Mouse (Mus musculus): ENCODE data around the gene Ntmt1. TPM values are rescaled to one million over a fixed set of nuclear protein-coding genes. Genes with fewer than 3 reads are reported as not detected.

Ntmt1 gene
- polyA plus RNA-seq, 1 experiment = 16.6 TPM

GRCm38 (mm10) chr2:30842615-30843014 is 35.0 kb downstream of the Ntmt1 start:
- no peak overlapping the region for H3K4me3 ChIP-seq (ENCODE audit: extremely low read depth, insufficient read depth, insufficient read length)
- no peak for DNase-seq (ENCODE audit: low read depth in 1 of 2, low spot score in 2 of 2)
- no peaks in the 10 kb centered on the region for H3K4me1 ChIP-seq (ENCODE audit: control insufficient read depth, insufficient read depth, insufficient read length)
- H3K27me3 ChIP-seq (ENCODE audit: control insufficient read depth, insufficient read depth, low read length) = peaks cover 14% of the 10 kb centered on the region
- TF ChIP-seq CTCF (IDR thresholded peaks at IDR 0.05; ENCODE audit: extremely low read depth, insufficient read depth, insufficient read length, insufficient replicate concordance) (no peak), POLR2A (IDR thresholded peaks at IDR 0.05; ENCODE audit: low read depth, low read length) (no peak)
- no peak overlapping the region for H3K27ac ChIP-seq (ENCODE audit: insufficient read depth, low read length)
- WGBS = 52% methylated on average over 10 of the region's 10 CpGs
- H3K36me3 ChIP-seq (ENCODE audit: control insufficient read depth, insufficient read depth, low read length) = no peaks in the 10 kb centered on the region

GRCm38 (mm10) chr2:30845152-30846070 is 37.8 kb downstream of the Ntmt1 start:
- WGBS = 5% methylated on average over 80 of the region's 80 CpGs
- H3K4me3 ChIP-seq (ENCODE audit: extremely low read depth, insufficient read depth, insufficient read length) = peak overlapping the region; percentile 26; the same call in 1 of the 2 replicates
- no peaks in the 10 kb centered on the region for H3K4me1 ChIP-seq (ENCODE audit: control insufficient read depth, insufficient read depth, insufficient read length)
- no peaks in the 10 kb centered on the region for H3K36me3 ChIP-seq (ENCODE audit: control insufficient read depth, insufficient read depth, low read length)
- H3K27me3 ChIP-seq (ENCODE audit: control insufficient read depth, insufficient read depth, low read length) = peaks cover 14% of the 10 kb centered on the region
- no peak for TF ChIP-seq POLR2A (IDR thresholded peaks at IDR 0.05; ENCODE audit: low read depth, low read length)
- TF ChIP-seq CTCF (IDR thresholded peaks at IDR 0.05; ENCODE audit: extremely low read depth, insufficient read depth, insufficient read length, insufficient replicate concordance) = no peak
- no peak overlapping the region; the same call in 1 of the 2 replicates for H3K27ac ChIP-seq (ENCODE audit: insufficient read depth, low read length)
- DNase-seq (ENCODE audit: low read depth in 1 of 2, low spot score in 2 of 2) = no peak

- no peak overlapping the region for H3K27ac ChIP-seq (ENCODE audit: insufficient read depth, low read length)
- no peaks in the 10 kb centered on the region for H3K36me3 ChIP-seq (ENCODE audit: control insufficient read depth, insufficient read depth, low read length)
- 89% methylated on average over 8 of the region's 8 CpGs for whole genome bisulfite sequencing
- peaks cover 14% of the 10 kb centered on the region for H3K27me3 ChIP-seq (ENCODE audit: control insufficient read depth, insufficient read depth, low read length)
- H3K4me3 ChIP-seq (ENCODE audit: extremely low read depth, insufficient read depth, insufficient read length) = no peak overlapping the region
- H3K4me1 ChIP-seq (ENCODE audit: control insufficient read depth, insufficient read depth, insufficient read length) = no peaks in the 10 kb centered on the region
- TF ChIP-seq POLR2A (IDR thresholded peaks at IDR 0.05; ENCODE audit: low read depth, low read length) = no peak
- TF ChIP-seq CTCF (IDR thresholded peaks at IDR 0.05; ENCODE audit: extremely low read depth, insufficient read depth, insufficient read length, insufficient replicate concordance) = no peak
- no peak for DNase-seq (ENCODE audit: low read depth in 1 of 2, low spot score in 2 of 2)
Measured at GRCm38 (mm10) chr2:30846236-30846635, 38.6 kb downstream of the Ntmt1 start.

GRCm38 (mm10) chr2:30846723-30847122 is 39.1 kb downstream of the Ntmt1 start:
- peaks cover 14% of the 10 kb centered on the region for H3K27me3 ChIP-seq (ENCODE audit: control insufficient read depth, insufficient read depth, low read length)
- TF ChIP-seq CTCF (IDR thresholded peaks at IDR 0.05; ENCODE audit: extremely low read depth, insufficient read depth, insufficient read length, insufficient replicate concordance) (no peak), POLR2A (IDR thresholded peaks at IDR 0.05; ENCODE audit: low read depth, low read length) (no peak)
- WGBS = 51% methylated on average over 6 of the region's 6 CpGs

GRCm38 (mm10) chr2:30848184-30848583 is 40.6 kb downstream of the Ntmt1 start:
- Histone ChIP-seq H3K36me3 (ENCODE audit: control insufficient read depth, insufficient read depth, low read length) (no peaks in the 10 kb centered on the region), H3K27ac (ENCODE audit: insufficient read depth, low read length) (no peak overlapping the region), H3K4me1 (ENCODE audit: control insufficient read depth, insufficient read depth, insufficient read length) (no peaks in the 10 kb centered on the region), H3K4me3 (ENCODE audit: extremely low read depth, insufficient read depth, insufficient read length) (no peak overlapping the region), H3K27me3 (ENCODE audit: control insufficient read depth, insufficient read depth, low read length) (peaks cover 12% of the 10 kb centered on the region)
- TF ChIP-seq CTCF (IDR thresholded peaks at IDR 0.05; ENCODE audit: extremely low read depth, insufficient read depth, insufficient read length, insufficient replicate concordance) = no peak
- no peak for TF ChIP-seq POLR2A (IDR thresholded peaks at IDR 0.05; ENCODE audit: low read depth, low read length)
- DNase-seq (ENCODE audit: low read depth in 1 of 2, low spot score in 2 of 2) = no peak
- 68% methylated on average over 8 of the region's 8 CpGs for WGBS

More at GRCm38 (mm10) chr2:30846723-30847122, 39.1 kb downstream of the Ntmt1 start:
- Histone ChIP-seq H3K4me1 (ENCODE audit: control insufficient read depth, insufficient read depth, insufficient read length) (no peaks in the 10 kb centered on the region), H3K4me3 (ENCODE audit: extremely low read depth, insufficient read depth, insufficient read length) (no peak overlapping the region), H3K36me3 (ENCODE audit: control insufficient read depth, insufficient read depth, low read length) (no peaks in the 10 kb centered on the region), H3K27ac (ENCODE audit: insufficient read depth, low read length) (no peak overlapping the region)
- no peak for DNase-seq (ENCODE audit: low read depth in 1 of 2, low spot score in 2 of 2)

GRCm38 (mm10) chr2:30850581-30850980 is 43.0 kb downstream of the Ntmt1 start:
- Histone ChIP-seq H3K36me3 (ENCODE audit: control insufficient read depth, insufficient read depth, low read length) (no peaks in the 10 kb centered on the region), H3K4me3 (ENCODE audit: extremely low read depth, insufficient read depth, insufficient read length) (no peak overlapping the region), H3K4me1 (ENCODE audit: control insufficient read depth, insufficient read depth, insufficient read length) (no peaks in the 10 kb centered on the region), H3K27me3 (ENCODE audit: control insufficient read depth, insufficient read depth, low read length) (peaks cover 2% of the 10 kb centered on the region), H3K27ac (ENCODE audit: insufficient read depth, low read length) (no peak overlapping the region)
- 53% methylated on average over 6 of the region's 6 CpGs for WGBS
- DNase-seq (ENCODE audit: low read depth in 1 of 2, low spot score in 2 of 2) = no peak
- TF ChIP-seq POLR2A (IDR thresholded peaks at IDR 0.05; ENCODE audit: low read depth, low read length) (no peak), CTCF (IDR thresholded peaks at IDR 0.05; ENCODE audit: extremely low read depth, insufficient read depth, insufficient read length, insufficient replicate concordance) (no peak)
